Mouse (Mus musculus) neural tube, embryonic 11.5 days (tissue): ENCODE measurements at regions not wholly inside any gene's neighbourhood (a gene's known extent, or its start where the extent isn't known, plus 50 kb on each side); places are given as distances from the start of the nearest gene placed in this dataset.
A peak's percentile ranks its signal among the peaks of the same experiment; 100 is the strongest.

Experiments
- ATAC-seq: fragments of 200-750 bp; cut with Nextera tagmentation; 2 replicates; pipeline ENCODE4 v1.8.0; 2017; ENCODE audit warnings: moderate number of reproducible peaks, mild to moderate bottlenecking, moderate TSS enrichment, moderate library complexity; ENCODE audit not compliant: insufficient read depth, low FRiP score, low TSS enrichment
- DNase-seq: peaks from one replicate; pipeline ENCODE4 v3.0.0-alpha.2; 2015; ENCODE audit warnings: low spot score
- H3K27ac ChIP-seq: fragments of 300-500 bp; sonication (generic); 2 replicates; pipeline ENCODE4 v1.5.1; 2014; ENCODE audit warnings: low read depth, mild to moderate bottlenecking, low read length
- H3K27me3 ChIP-seq: fragments of 300-500 bp; sonication (generic); 2 replicates; pipeline ENCODE4 v1.6.1; 2014; ENCODE audit warnings: mild to moderate bottlenecking, low read length, mixed read lengths; ENCODE audit not compliant: control insufficient read depth, insufficient read depth
- H3K36me3 ChIP-seq: fragments of 300-500 bp; sonication (generic); 2 replicates; pipeline ENCODE4 v1.6.1; 2014; ENCODE audit warnings: mild to moderate bottlenecking, low read length, moderate library complexity, mixed read lengths; ENCODE audit not compliant: control insufficient read depth, insufficient read depth
- H3K4me1 ChIP-seq: fragments of 300-500 bp; sonication (generic); 2 replicates; pipeline ENCODE4 v1.6.1; 2014; ENCODE audit warnings: low read length, mixed read lengths; ENCODE audit not compliant: control insufficient read depth, insufficient read depth
- H3K4me2 ChIP-seq: fragments of 300-500 bp; sonication (generic); 2 replicates; pipeline ENCODE4 v1.6.1; 2014; ENCODE audit warnings: low read depth, mild to moderate bottlenecking, moderate library complexity
- H3K4me3 ChIP-seq: fragments of 300-500 bp; sonication (generic); 2 replicates; pipeline ENCODE4 v1.5.1; 2014; ENCODE audit warnings: low read depth, low read length
- H3K9ac ChIP-seq: fragments of 300-500 bp; sonication (generic); 2 replicates; pipeline ENCODE4 v1.6.1; 2014; ENCODE audit warnings: mild to moderate bottlenecking, low read length
- H3K9me3 ChIP-seq: fragments of 300-500 bp; sonication (generic); 2 replicates; pipeline ENCODE4 v1.6.1; 2016; ENCODE audit warnings: low read length; ENCODE audit not compliant: control insufficient read depth
- WGBS: fragments of 180-500 bp; shearing (Covaris S2); extraction: QIAGEN DNeasy Blood & Tissue Kit; methylation state at CpG from one replicate; pipeline ENCODE4 v1.1.7; 2014; 5-methylcytosine and 5-hydroxymethylcytosine counted together

DNA sequence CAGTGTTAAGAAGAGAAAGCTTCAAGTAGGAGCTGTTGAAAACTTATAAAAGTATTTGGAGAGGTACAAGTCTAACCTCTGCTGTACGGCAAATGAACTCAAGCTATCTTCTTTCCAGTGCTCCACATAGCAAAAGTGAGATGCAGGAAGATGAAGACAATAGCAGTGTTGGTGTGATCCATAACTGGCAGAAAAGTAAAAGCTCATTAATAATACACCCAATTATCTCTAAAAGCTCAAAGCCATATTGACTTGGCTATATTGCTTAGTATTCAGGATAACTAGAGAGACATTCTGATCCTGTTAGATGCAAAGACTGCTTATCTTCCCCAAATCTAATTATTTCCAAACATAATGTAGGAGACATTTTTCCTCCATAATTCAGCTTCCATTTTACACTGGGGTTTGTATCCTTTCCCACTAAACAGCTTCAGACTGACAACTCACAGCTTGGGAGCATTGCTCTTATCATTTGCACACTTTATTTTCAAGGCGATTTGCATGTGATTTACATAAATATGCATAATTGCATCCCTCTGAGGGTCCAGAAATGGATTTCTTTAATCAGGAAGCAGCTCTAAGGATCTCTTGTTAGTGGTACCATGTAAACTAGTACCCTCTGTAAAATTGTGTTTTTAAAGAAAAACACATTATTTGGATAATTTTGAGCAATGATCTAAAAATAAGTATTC is 248.5 kb upstream of the Pom121l12 start:
- no peak for ATAC-seq
- Histone ChIP-seq H3K9ac (no peak overlapping the region), H3K9me3 (no peaks in the 10 kb centered on the region), H3K4me3 (no peak overlapping the region), H3K27me3 (no peaks in the 10 kb centered on the region), H3K27ac (no peak overlapping the region), H3K4me2 (no peak overlapping the region), H3K4me1 (no peaks in the 10 kb centered on the region), H3K36me3 (no peaks in the 10 kb centered on the region)
- DNase-seq: no peak
- 82% methylated on average over 2 of the region's 2 CpGs for WGBS

DNA sequence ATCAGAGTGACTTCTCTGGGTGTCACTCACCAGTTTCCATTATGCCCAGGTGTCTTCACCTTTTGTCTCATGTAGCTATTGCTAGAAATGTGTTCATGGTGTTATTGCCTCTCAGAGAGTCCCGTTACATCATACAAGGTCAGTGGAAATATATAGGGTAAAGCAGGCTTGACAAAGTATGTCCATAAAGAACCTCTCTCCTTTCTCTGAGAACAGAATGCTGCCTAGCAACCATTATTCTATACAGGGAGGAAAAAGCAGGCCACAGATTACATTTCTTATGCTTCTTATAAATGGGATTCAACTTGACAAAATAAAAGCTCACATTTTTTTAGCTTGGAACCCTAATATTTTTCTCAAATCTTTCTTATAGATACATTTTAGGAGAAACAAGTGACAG is 220.6 kb upstream of the Pom121l12 start:
- H3K9me3 ChIP-seq: no peaks in the 10 kb centered on the region
- no peak overlapping the region for H3K27ac ChIP-seq
- DNase-seq (no peak), ATAC-seq (no peak)
- H3K4me1 ChIP-seq: no peaks in the 10 kb centered on the region
- H3K4me2 ChIP-seq: no peak overlapping the region
- 49% methylated on average over 1 of the region's 1 CpGs for WGBS
- H3K4me3 ChIP-seq: no peak overlapping the region
- H3K27me3 ChIP-seq: no peaks in the 10 kb centered on the region
- H3K9ac ChIP-seq: no peak overlapping the region
- H3K36me3 ChIP-seq: no peaks in the 10 kb centered on the region

DNA sequence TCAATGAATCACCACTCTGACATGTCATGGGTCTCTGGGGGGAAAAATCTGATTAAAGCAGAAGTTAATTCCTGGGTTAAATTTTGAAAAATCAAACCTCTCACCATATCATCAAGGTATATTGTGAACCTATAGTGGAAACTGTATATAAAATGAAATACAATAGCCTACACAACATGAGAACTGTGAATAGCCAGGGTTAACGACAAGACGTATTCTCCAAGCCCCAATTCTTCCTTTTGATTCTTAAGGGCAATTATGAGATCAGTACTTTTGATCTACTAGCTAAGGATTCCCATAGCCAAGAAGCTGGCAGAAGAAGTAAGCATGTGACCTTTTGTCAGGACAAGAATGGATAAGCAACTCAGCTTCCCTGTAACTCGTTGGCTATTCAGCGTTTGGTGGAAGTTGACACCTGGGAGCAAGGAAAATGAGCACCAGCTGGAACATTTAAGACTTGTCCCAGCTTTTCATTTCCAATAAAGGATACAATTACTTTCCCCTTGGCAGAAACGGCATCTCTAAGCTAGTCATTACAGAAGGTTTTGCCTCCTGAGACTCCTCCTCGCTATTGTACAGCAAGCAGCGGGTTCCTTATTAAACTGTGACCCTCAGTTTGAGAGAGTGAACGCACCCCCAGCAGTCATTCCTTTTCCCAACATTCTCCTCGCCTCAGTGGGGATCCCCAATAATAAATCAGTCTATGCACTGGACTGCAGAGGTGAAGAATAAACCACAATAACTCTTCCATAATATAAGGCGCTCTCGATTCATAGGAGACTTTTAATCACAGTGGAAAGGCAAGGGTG is 219.1 kb upstream of the Pom121l12 start:
- ATAC-seq (peak; percentile 78), DNase-seq (peak; percentile 41)
- Histone ChIP-seq H3K4me2 (no peak overlapping the region), H3K9ac (no peak overlapping the region), H3K4me3 (no peak overlapping the region), H3K36me3 (no peaks in the 10 kb centered on the region), H3K27ac (no peak overlapping the region), H3K4me1 (no peaks in the 10 kb centered on the region), H3K27me3 (no peaks in the 10 kb centered on the region), H3K9me3 (no peaks in the 10 kb centered on the region)
- WGBS: 40% methylated on average over 11 of the region's 11 CpGs

GRCm38 (mm10) chr11:14380572-14380958 is 218.5 kb upstream of the Pom121l12 start:
- H3K36me3 ChIP-seq: no peaks in the 10 kb centered on the region
- no peaks in the 10 kb centered on the region for H3K4me1 ChIP-seq
- H3K27ac ChIP-seq: no peak overlapping the region
- 92% methylated on average over 1 of the region's 1 CpGs for WGBS
- H3K27me3 ChIP-seq: no peaks in the 10 kb centered on the region
- no peak overlapping the region for H3K4me3 ChIP-seq
- no peak overlapping the region for H3K9ac ChIP-seq
- ATAC-seq (peak; percentile 37; the same call in 1 of the 2 replicates), DNase-seq (no peak)
- no peaks in the 10 kb centered on the region for H3K9me3 ChIP-seq
- H3K4me2 ChIP-seq: no peak overlapping the region

DNA sequence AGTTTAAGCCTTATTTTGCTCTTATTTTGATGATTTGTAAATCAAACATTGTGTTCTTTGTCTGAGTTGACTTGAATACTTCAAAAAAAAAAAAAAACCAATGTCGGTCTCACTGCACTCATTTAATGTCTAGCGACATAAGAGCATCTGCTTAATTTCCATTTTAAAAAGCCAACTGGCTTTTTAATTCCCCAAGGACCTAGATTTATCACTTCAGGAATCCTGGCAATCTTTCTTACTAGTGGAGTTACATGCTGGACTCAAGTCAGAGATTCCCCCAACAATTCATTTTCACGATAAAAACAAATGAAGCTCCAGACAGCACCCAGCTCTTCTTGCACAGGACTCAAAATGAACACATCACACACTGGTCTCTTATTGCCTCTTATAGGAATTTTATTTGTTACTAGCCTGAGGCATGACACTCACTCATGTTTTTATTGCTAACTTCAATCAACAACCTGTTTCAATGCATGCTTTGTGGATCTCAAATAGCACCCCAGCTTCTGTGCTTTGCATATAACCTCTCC is 212.0 kb upstream of the Pom121l12 start:
- no peak overlapping the region for H3K27ac ChIP-seq
- no peak overlapping the region for H3K4me2 ChIP-seq
- ATAC-seq: no peak
- 62% methylated on average over 3 of the region's 3 CpGs for WGBS
- H3K9ac ChIP-seq: no peak overlapping the region
- no peaks in the 10 kb centered on the region for H3K4me1 ChIP-seq
- H3K4me3 ChIP-seq: no peak overlapping the region
- no peak for DNase-seq
- H3K9me3 ChIP-seq: no peaks in the 10 kb centered on the region
- no peaks in the 10 kb centered on the region for H3K27me3 ChIP-seq
- H3K36me3 ChIP-seq: no peaks in the 10 kb centered on the region

GRCm38 (mm10) chr11:14387720-14388119 is 211.4 kb upstream of the Pom121l12 start:
- H3K4me1 ChIP-seq: no peaks in the 10 kb centered on the region
- H3K9ac ChIP-seq: no peak overlapping the region
- WGBS: 90% methylated on average over 5 of the region's 5 CpGs
- no peaks in the 10 kb centered on the region for H3K36me3 ChIP-seq
- H3K4me3 ChIP-seq: no peak overlapping the region
- no peak for ATAC-seq
- H3K27ac ChIP-seq: no peak overlapping the region
- H3K4me2 ChIP-seq: no peak overlapping the region
- no peaks in the 10 kb centered on the region for H3K9me3 ChIP-seq
- H3K27me3 ChIP-seq: no peaks in the 10 kb centered on the region
- DNase-seq: no peak
